Mouse (Mus musculus) B cell, adult 67 days (primary cell): ENCODE results near the gene Map10. TPM values are rescaled to one million over a fixed set of nuclear protein-coding genes. Genes with fewer than 3 reads are reported as not detected.

Experiments
- total RNA-seq, 2 experiments: library from RNA; stranded (reverse); gene quantifications; 4 replicates each; pipeline ENCODE4 v1.2.4; 2023

The Map10 gene
- 1 to 10 TPM; 2.6 to 3.7 TPM for total RNA-seq

GRCm38 (mm10) chr8:125669700-125670195 lies at the start of gene Map10:
TSS of gene Map10 (plus strand) at chr8:125669818.

Other genes with a start within 250 kb of the Map10 start
- gene Sipa1l2, start 100.0 kb upstream of the Map10 start, total RNA-seq, result 10 to 100 TPM; 21.5 to 24.8 TPM
- 10 to 100 TPM in 1 of 2 experiments, 1 to 10 TPM in 1; 9.4 to 12.1 TPM for gene Ntpcr, start 60.1 kb downstream of the Map10 start, total RNA-seq
- gene Pcnx2, start 228.5 kb downstream of the Map10 start, total RNA-seq, result not detected
- not detected for gene Map3k21, start 240.6 kb downstream of the Map10 start, total RNA-seq